ENCODE assay signal across 30 mouse cellular contexts in the genomic region with DNA sequence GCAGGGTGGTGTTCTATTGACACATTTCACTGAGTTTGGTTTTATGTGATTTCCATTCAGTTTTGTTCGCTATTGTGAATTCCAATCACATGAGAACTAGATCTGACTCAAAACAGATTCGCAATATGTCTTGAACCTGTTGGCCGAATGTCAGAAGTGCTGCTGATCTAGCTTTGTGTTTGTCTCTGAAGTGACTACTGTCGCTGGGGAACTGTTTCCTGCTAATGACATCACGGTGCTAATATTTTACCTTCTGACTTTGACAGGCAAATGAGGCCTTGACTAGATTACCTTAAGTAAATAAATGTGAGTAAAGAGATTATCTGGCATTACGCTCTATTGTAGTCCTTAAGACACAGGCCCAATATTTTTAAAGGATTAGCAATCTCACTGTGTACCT.
"Had no signal": no experiment of that assay in that cellular context is flagged by ENCODE, and none has a peak within 500 bp of the region (broad histone marks: within the 10 kb centered on the region; RNA-seq: fewer than 3 reads in every experiment).

No protein-coding gene starts in this region.

- H3K9ac ChIP-seq: embryonic facial prominence, embryonic 12.5 days; embryonic facial prominence, embryonic 13.5 days; embryonic facial prominence, embryonic 15.5 days; forebrain, embryonic 12.5 days; forebrain, embryonic 13.5 days; forebrain, embryonic 15.5 days; forebrain, postnatal 0 days had no signal

- ATAC-seq: forebrain, embryonic 13.5 days; forebrain, embryonic 14.5 days; forebrain, embryonic 15.5 days; forebrain, embryonic 16.5 days; forebrain, postnatal 0 days had no signal

- H3K4me2 ChIP-seq: embryonic facial prominence, embryonic 12.5 days; embryonic facial prominence, embryonic 13.5 days; embryonic facial prominence, embryonic 15.5 days; forebrain, embryonic 12.5 days; forebrain, embryonic 13.5 days; forebrain, embryonic 15.5 days; heart, embryonic 11.5 days had no signal

- H3K4me1 ChIP-seq: embryonic facial prominence, embryonic 12.5 days; embryonic facial prominence, embryonic 13.5 days; embryonic facial prominence, embryonic 15.5 days; forebrain, embryonic 13.5 days; forebrain, embryonic 15.5 days; heart, embryonic 10.5 days had no signal

- H3K27ac ChIP-seq: embryonic facial prominence, embryonic 12.5 days; embryonic facial prominence, embryonic 13.5 days; embryonic facial prominence, embryonic 15.5 days; forebrain, embryonic 10.5 days; forebrain, embryonic 12.5 days; forebrain, embryonic 13.5 days; forebrain, embryonic 15.5 days; gastrocnemius, adult 2 months; heart, adult 2 months; heart, embryonic 10.5 days had no signal

- DNase-seq: cerebellum, adult 2 months; cerebellum, adult 8-10 months; cerebellum, adult 9-10 months; cerebellum, adult 9-11 months; cerebellum, postnatal 10 days; cerebellum, postnatal 14 days; cerebellum, postnatal 25 days; cerebellum, postnatal 36 days; embryo, embryonic 11 days; forebrain, postnatal 0 days; gastrocnemius, adult 2 months; gastrocnemius, postnatal 10 days; gastrocnemius, postnatal 14 days; gastrocnemius, postnatal 25 days; gastrocnemius, postnatal 36 days; heart, adult 11 months; heart, adult 18-20 months; heart, adult 2 months had no signal

- H3K27me3 ChIP-seq: embryonic facial prominence, embryonic 12.5 days; embryonic facial prominence, embryonic 15.5 days; forebrain, embryonic 12.5 days; forebrain, embryonic 13.5 days; forebrain, embryonic 15.5 days had no signal

- H3K36me3 ChIP-seq: embryonic facial prominence, embryonic 12.5 days; embryonic facial prominence, embryonic 13.5 days; embryonic facial prominence, embryonic 15.5 days; forebrain, embryonic 10.5 days; forebrain, embryonic 12.5 days; forebrain, embryonic 15.5 days; heart, embryonic 10.5 days had no signal

- H3K9me3 ChIP-seq: embryonic facial prominence, embryonic 12.5 days; embryonic facial prominence, embryonic 13.5 days; embryonic facial prominence, embryonic 15.5 days; forebrain, embryonic 10.5 days; forebrain, embryonic 12.5 days; forebrain, embryonic 13.5 days; forebrain, embryonic 15.5 days; heart, embryonic 10.5 days had no signal

- H3K4me3 ChIP-seq: embryonic facial prominence, embryonic 12.5 days; embryonic facial prominence, embryonic 13.5 days; embryonic facial prominence, embryonic 15.5 days; erythroblast, embryonic 14.5 days; forebrain, embryonic 10.5 days; forebrain, embryonic 12.5 days; forebrain, embryonic 13.5 days; forebrain, embryonic 15.5 days; gastrocnemius, adult 2 months; heart, adult 2 months; heart, embryonic 10.5 days had no signal
